Mouse (Mus musculus) heart, embryonic 16.5 days (tissue): ENCODE measurements around the gene Atp8b5. TPM values are rescaled to one million over a fixed set of nuclear protein-coding genes. Genes with fewer than 3 reads are reported as not detected.

Experiments
- ATAC-seq: fragments of 200-750 bp; cut with Nextera tagmentation; replicated peaks from 2 replicates; pipeline ENCODE4 v1.8.0; 2017; ENCODE audit warnings: moderate number of reproducible peaks; ENCODE audit not compliant: insufficient read depth, low FRiP score; ENCODE audit errors: extremely low read depth
- H3K27ac ChIP-seq: fragments of 300-500 bp; sonication (generic); 2 replicates; pipeline ENCODE4 v1.5.1; 2014; ENCODE audit warnings: mild to moderate bottlenecking, low read length, control low read depth, moderate library complexity
- H3K27me3 ChIP-seq: fragments of 300-500 bp; sonication (generic); 2 replicates; pipeline ENCODE4 v1.6.1; 2014; ENCODE audit warnings: low read length, mixed read lengths; ENCODE audit not compliant: control insufficient read depth, insufficient read depth
- H3K36me3 ChIP-seq: fragments of 300-500 bp; sonication (generic); 2 replicates; pipeline ENCODE4 v1.6.1; 2014; ENCODE audit not compliant: control insufficient read depth, insufficient read depth
- H3K4me1 ChIP-seq: fragments of 300-500 bp; sonication (generic); 2 replicates; pipeline ENCODE4 v1.6.1; 2014; ENCODE audit warnings: low read length, mixed read lengths; ENCODE audit not compliant: control insufficient read depth, insufficient read depth
- H3K4me2 ChIP-seq: fragments of 300-500 bp; sonication (generic); 2 replicates; pipeline ENCODE4 v1.6.1; 2014; ENCODE audit warnings: low read depth, mild to moderate bottlenecking, control low read depth, low read length
- H3K4me3 ChIP-seq: fragments of 300-500 bp; sonication (generic); 2 replicates; pipeline ENCODE4 v1.5.1; 2014; ENCODE audit warnings: mild to moderate bottlenecking, control low read depth, low read length
- H3K9ac ChIP-seq: fragments of 300-500 bp; sonication (generic); 2 replicates; pipeline ENCODE4 v1.6.1; 2014; ENCODE audit warnings: low read length, control low read depth
- H3K9me3 ChIP-seq: fragments of 300-500 bp; sonication (generic); replicated peaks from 2 replicates; pipeline ENCODE4 v1.6.1; 2016; ENCODE audit warnings: low read length; ENCODE audit not compliant: control insufficient read depth
- WGBS: fragments of 180-500 bp; shearing (Covaris S2); extraction: QIAGEN DNeasy Blood & Tissue Kit; methylation state at CpG from one replicate; pipeline ENCODE4 v1.1.7; 2014; 5-methylcytosine and 5-hydroxymethylcytosine counted together
- polyA plus RNA-seq: library from polyadenylated mRNA; unstranded; fragments of >200 nt; fragmentation: Nextera tagmentation; extraction: Ambion mirVana; gene quantifications from 2 replicates; pipeline ENCODE4 v1.2.1, GENCODE M21; 2015

Atp8b5 gene
- polyA plus RNA-seq, 1 experiment from 2014 or later, result 0.05 TPM

DNA sequence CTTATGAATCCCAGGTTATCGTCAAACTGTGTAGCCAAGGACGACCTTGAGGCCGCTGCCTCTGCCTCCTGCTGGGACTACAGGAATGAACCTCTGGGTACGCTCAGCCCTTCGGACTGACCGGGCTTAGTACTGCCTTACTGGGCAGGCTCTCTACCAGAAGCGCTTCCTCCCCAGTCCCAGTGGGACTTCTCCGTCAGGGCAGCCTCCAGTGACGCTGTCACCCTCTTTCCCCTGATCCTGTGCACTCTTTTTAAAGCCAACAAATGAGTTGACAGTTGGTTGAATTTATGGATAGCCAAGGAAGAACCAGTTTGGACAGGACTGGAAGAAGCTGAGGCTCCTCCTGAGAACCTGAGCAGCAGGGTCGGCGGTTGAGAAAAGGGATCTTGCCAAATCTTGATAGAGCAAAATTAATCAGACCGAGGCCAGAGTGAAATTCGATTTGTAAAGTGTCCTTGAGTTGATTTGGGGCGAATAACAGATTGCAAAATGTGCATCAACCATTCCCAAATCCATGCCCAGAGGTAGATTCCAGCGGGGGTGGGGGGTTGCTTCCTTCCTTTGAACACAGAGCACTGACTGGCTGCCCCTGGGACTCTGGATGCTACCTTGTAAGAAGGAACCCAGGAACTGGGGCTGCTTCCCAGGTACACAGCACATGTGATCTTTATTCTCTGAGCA, 152.2 kb downstream of the Atp8b5 start:
- ATAC-seq, result no peak
- peak overlapping the region; percentile 13; the same call in 1 of the 2 replicates for H3K9ac ChIP-seq
- H3K4me3 ChIP-seq, result no peak overlapping the region
- H3K36me3 ChIP-seq, result peaks cover 41% of the 10 kb centered on the region
- H3K27ac ChIP-seq, result peak overlapping the region; percentile 15; the same call in 1 of the 2 replicates
- H3K9me3 ChIP-seq, result no peaks in the 10 kb centered on the region
- WGBS, result 59% methylated on average over 15 of the region's 15 CpGs
- no peaks in the 10 kb centered on the region for H3K27me3 ChIP-seq
- H3K4me1 ChIP-seq, result peaks cover 17% of the 10 kb centered on the region
- H3K4me2 ChIP-seq, result no peak overlapping the region

DNA sequence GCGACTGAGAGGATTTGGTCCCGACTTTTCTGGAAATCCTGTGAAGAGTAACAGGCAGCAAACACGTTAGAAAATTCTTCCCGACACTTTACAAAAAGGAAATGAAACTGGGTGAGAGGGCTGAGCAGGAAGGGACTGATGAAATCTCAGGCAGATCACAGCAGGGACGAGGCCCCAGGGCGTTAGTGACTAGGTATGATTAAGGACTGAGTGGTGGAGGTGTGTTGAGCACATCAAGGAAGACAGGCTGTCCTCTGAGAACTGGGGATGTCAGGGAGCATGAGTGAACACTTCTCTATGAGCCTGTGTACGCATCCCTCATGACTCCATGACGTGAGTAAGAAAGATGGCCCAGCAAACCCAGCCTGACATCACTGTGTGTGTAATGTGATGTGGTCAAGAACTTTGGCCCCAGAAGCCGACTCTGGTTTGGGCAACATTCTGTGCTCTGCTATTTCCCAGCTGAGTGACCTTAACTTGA, 152.9 kb downstream of the Atp8b5 start:
- Histone ChIP-seq H3K4me3 (no peak overlapping the region), H3K27me3 (peaks cover 2% of the 10 kb centered on the region; the same call in 1 of the 2 replicates), H3K9me3 (no peaks in the 10 kb centered on the region), H3K27ac (no peak overlapping the region), H3K4me1 (peaks cover 17% of the 10 kb centered on the region), H3K4me2 (no peak overlapping the region), H3K36me3 (peaks cover 47% of the 10 kb centered on the region), H3K9ac (no peak overlapping the region; the same call in 1 of the 2 replicates)
- ATAC-seq, result no peak
- WGBS, result 62% methylated on average over 9 of the region's 9 CpGs

DNA sequence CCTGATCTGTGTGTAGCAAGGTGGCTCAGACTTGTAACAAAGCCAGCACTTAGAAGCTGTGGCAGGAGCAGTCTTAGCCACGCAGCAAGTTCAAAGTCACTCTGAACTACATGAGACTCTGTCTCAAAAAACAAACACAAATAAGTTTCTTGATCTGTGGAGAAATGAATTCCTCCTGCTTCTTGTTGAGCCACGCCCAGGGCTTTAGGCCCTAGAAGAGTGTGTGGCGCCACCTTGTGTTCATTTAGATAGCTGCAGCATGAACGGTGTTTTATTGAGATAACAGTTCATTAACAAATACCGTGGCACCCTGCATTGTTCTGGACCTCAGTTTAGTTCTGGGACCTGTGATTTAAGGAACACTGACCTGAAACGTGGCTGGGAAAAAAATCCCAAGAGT, 153.3 kb downstream of the Atp8b5 start:
- H3K9me3 ChIP-seq, result no peaks in the 10 kb centered on the region
- no peak overlapping the region for H3K27ac ChIP-seq
- no peak overlapping the region for H3K4me3 ChIP-seq
- peaks cover 17% of the 10 kb centered on the region for H3K4me1 ChIP-seq
- H3K27me3 ChIP-seq, result peaks cover 7% of the 10 kb centered on the region; the same call in 1 of the 2 replicates
- no peak overlapping the region for H3K4me2 ChIP-seq
- peaks cover 46% of the 10 kb centered on the region for H3K36me3 ChIP-seq
- 0 out of 2 replicates have a peak, but pooled peaks have one; percentile 19 for ATAC-seq
- WGBS, result 4% methylated on average over 6 of the region's 6 CpGs
- H3K9ac ChIP-seq, result no peak overlapping the region

DNA sequence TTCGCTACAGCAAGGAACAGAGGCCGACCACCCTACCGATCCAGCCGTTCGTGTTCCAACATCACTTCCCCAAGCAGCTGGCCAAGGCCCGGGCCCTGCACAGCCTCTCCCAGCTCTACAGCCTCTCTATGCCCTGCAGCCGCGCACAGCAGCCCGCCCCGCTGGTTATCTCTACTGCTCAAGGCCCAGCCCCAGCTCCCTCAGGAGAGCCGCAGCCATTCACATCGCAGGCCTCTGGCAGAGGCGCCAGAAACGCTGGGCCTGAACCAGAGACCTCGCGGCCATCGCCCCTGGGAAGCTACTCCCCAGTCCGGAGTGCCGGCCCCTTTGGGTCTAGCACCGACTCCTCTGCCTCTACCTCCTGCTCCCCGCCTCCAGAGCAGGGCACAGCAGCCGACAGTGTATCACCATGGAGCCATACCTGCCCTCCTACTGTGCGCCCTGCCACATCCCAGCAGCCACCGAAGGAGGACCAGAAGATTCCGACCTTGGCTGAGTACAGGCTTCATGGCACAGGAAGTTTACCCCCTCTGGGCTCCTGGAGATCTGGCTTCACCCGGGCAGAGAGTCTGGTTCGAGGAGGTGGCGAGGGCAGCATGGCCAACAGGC, 154.8 kb downstream of the Atp8b5 start:
- no peak for ATAC-seq
- H3K36me3 ChIP-seq, result peaks cover 47% of the 10 kb centered on the region
- no peak overlapping the region for H3K4me2 ChIP-seq
- 73% methylated on average over 28 of the region's 28 CpGs for WGBS
- no peak overlapping the region for H3K27ac ChIP-seq
- no peak overlapping the region for H3K4me3 ChIP-seq
- H3K4me1 ChIP-seq, result peaks cover 16% of the 10 kb centered on the region
- H3K9ac ChIP-seq, result no peak overlapping the region
- peaks cover 16% of the 10 kb centered on the region for H3K27me3 ChIP-seq
- no peaks in the 10 kb centered on the region for H3K9me3 ChIP-seq

Other genes starting within 250 kb of the Atp8b5 start
- gene Pigo, start 241.3 kb upstream of the Atp8b5 start, polyA plus RNA-seq, result 15.8 and 17.8 TPM in 2 replicates
- gene Stoml2, start 235.4 kb upstream of the Atp8b5 start, polyA plus RNA-seq, result 222 and 234 TPM in 2 replicates
- 14.3 and 15.4 TPM in 2 replicates for gene Fam214b, start 220.9 kb upstream of the Atp8b5 start, polyA plus RNA-seq
- 9.1 and 11.3 TPM in 2 replicates for gene Unc13b, start 208.2 kb upstream of the Atp8b5 start, polyA plus RNA-seq
- gene Rusc2, start 114.8 kb downstream of the Atp8b5 start, polyA plus RNA-seq, result 12.4 and 17.2 TPM in 2 replicates
- 0.21 and 0.31 TPM in 2 replicates for gene Fam166b, start 162.0 kb downstream of the Atp8b5 start, polyA plus RNA-seq
- gene Tesk1, start 174.8 kb downstream of the Atp8b5 start, polyA plus RNA-seq, result 1.6 and 4.9 TPM in 2 replicates
- 3.2 and 4.3 TPM in 2 replicates for gene Cd72, start 187.5 kb downstream of the Atp8b5 start, polyA plus RNA-seq
- 2.0 and 3.9 TPM in 2 replicates for gene Sit1, start 216.6 kb downstream of the Atp8b5 start, polyA plus RNA-seq
- 76.9 and 81.5 TPM in 2 replicates for gene Ccdc107, start 225.7 kb downstream of the Atp8b5 start, polyA plus RNA-seq
- gene Arhgef39, start 232.5 kb downstream of the Atp8b5 start, polyA plus RNA-seq, result 38.9 and 43.4 TPM in 2 replicates
- 3.5 and 3.8 TPM in 2 replicates for gene Car9, start 239.8 kb downstream of the Atp8b5 start, polyA plus RNA-seq